Mouse (Mus musculus) left cerebral cortex, adult 8-10 months (tissue): ENCODE measurements around the gene Cdcp1. TPM values are rescaled to one million over a fixed set of nuclear protein-coding genes. Genes with fewer than 3 reads are reported as not detected.
A peak's percentile ranks its signal among the peaks of the same experiment; 100 is the strongest.

ENCODE experiments used
- DNase-seq, 2 experiments: peaks; one replicate each; pipeline ENCODE4 v3.0.0; 2022; ENCODE audit warnings: low spot score in 2 of 2
- total RNA-seq, 4 experiments: library from RNA; stranded (reverse); gene quantifications; 2 replicates each; pipeline ENCODE4 v1.2.4; 2022

Gene Cdcp1
- total RNA-seq, 4 experiments from 2014 or later, result 0.11 to 0.44 (median 0.21) TPM

GRCm38 (mm10) chr9:123152026-123152425 lies 63.8 kb downstream of the Cdcp1 start:
- no peak for DNase-seq

- no peak for DNase-seq
Measured at GRCm38 (mm10) chr9:123151561-123151960, 64.3 kb downstream of the Cdcp1 start.

GRCm38 (mm10) chr9:123150241-123151020 lies 65.4 kb downstream of the Cdcp1 start, which contains the start of gene Clec3b:
Clec3b (plus strand) TSS chr9:123150946.
- DNase-seq, result no peak

DNA sequence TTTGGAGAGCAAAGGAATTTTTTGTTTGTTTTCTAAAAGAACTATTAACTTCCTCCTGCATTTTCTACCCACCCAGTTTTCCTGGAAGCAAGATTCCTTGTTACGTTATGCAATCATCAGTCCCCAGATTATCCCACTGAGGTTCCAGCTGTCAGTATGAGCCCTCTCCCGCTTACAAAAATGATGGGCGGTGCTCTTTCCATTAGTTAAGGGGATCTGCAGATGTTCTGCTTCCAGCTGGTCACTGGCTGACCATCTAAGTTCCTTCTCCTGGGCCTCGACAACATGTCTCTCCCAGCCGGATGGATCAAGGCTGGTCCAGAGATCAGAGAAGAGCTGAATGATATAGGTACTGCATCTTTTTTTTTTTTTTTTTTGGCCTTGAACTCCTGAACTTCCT lies 67.4 kb downstream of the Cdcp1 start:
- no peak for DNase-seq

DNA sequence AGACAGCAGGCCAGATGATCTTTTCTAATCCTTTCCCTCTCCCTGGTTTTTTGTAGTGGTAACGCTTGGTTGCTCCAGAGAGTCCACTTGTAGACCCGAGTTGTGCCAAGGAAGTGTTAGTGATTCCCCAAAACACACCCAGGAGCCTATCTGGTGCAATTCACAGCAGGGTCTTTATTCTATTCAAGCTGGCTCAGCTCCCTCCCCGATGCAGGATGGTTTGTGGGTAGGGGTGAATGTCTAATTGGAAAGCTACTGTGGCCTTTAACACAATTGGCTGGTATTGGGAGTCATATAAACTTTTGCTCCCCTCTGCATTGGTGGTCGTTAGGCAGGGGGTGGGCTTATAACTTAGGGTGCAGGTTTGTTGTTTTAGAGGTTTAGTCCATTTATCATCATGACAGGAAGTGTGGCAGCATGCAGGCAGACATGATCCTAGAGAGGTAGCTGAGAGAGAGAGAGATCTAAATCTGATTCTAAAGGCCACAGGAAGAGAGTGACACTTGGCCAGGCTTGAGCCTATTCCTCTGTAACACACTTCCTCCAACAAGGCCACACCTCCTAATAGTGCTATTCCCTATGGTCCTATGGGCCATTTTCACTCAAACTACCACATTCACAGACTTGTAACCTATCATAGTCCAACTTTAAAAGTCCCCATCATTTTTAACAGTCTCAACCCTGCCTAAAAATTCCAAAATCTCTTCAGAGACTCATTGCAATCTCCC lies 75.8 kb downstream of the Cdcp1 start:
- DNase-seq, result no peak

GRCm38 (mm10) chr9:123138891-123139474 lies 76.9 kb downstream of the Cdcp1 start:
- DNase-seq, result no peak

- peak in 1 of 2 experiments; percentile 26 for DNase-seq
Measured at GRCm38 (mm10) chr9:123136953-123137682, 78.7 kb downstream of the Cdcp1 start.

GRCm38 (mm10) chr9:123132994-123133393 lies 82.8 kb downstream of the Cdcp1 start:
- no peak for DNase-seq

DNA sequence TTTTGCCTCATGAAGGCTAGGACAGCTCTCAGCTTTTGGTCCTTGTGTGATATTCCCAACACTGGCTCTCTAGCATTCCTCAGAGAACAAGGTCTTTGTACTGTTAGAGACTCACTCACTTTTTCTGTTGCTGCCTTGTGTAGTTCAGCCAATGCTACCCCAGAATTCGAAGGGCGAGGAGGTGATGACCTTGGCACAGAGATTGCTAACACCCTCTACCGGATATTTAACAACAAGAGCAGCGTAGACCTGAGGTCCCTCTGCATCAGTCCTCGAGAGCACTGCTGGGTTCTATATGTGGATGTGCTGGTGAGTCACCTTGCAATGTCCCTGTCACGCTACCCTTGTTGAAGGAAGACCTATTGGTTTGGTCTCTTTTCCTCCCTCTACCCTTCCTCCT lies 88.2 kb downstream of the Cdcp1 start:
- DNase-seq, result no peak

- DNase-seq, result no peak
Measured at GRCm38 (mm10) chr9:123124413-123124981, 91.3 kb downstream of the Cdcp1 start.

DNA sequence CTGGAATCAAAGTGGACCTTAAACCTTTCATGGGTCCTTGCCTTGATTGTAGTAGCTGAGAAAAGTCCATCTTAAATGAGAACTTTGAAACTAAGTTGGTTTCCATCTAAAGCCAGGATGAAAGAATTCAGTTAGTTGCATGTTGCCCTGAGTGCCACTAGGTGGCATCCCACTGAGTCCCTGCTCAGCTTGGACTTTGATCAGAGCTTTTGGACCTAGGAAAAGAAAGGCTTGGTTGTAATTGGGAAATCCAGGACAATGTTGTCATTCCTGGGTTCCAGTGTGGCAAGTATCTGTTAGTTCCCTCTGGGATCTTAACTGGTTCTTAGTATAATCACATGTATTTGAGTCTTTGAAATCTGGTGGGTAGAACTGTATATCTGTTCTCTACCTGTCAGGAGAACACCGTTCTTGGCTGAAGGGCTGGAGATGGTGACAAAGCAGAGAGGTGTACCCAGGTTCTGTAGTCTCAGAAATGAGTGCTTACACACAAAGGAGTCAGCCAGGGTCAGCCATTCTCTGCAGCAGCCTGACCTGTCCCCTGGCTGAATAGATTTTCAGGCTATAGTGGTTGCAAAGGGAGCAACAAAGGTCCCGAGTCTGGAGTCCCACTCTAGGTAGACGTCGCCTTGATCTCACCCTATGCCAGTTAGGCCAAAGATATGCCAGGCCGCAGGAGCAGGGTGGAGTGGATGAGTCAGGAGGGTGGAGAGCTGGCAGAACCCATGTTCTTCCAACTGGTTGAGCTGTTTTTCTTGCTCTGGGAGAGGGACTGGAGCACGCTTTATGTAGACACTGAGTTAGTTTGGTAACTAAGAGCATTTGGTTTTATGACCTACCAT lies 92.0 kb downstream of the Cdcp1 start:
- DNase-seq, result no peak

- no peak for DNase-seq
Measured at GRCm38 (mm10) chr9:123123017-123123416, 92.8 kb downstream of the Cdcp1 start.

Other genes with a start within 250 kb of the Cdcp1 start
- 10 to 100 TPM; 24.1 to 27.6 (median 26.2) TPM for gene Tmem42, start 194.7 kb downstream of the Cdcp1 start, total RNA-seq
- 1 to 10 TPM in 3 of 4 experiments, under 1 TPM in 1; 0.88 to 3.2 (median 1.6) TPM for gene Tgm4, start 181.3 kb downstream of the Cdcp1 start, total RNA-seq
- gene Zdhhc3, start 102.8 kb downstream of the Cdcp1 start, total RNA-seq, result 10 to 100 TPM; 61.7 to 72.3 (median 68.8) TPM
- 10 to 100 TPM; 34.7 to 46.4 (median 40.9) TPM for gene Exosc7, start 102.8 kb downstream of the Cdcp1 start, total RNA-seq
- gene Clec3b, start 65.1 kb downstream of the Cdcp1 start, total RNA-seq, result 1 to 10 TPM; 2.3 to 3.9 (median 2.7) TPM
- 10 to 100 TPM; 73.6 to 80.0 (median 74.8) TPM for gene Tmem158, start 44.7 kb upstream of the Cdcp1 start, total RNA-seq
- gene Lars2, start 150.9 kb upstream of the Cdcp1 start, total RNA-seq, result 100 to 1,000 TPM in 1 of 4 experiments, 10 to 100 TPM in 3; 48.7 to 105 (median 76.9) TPM